Mouse (Mus musculus) heart, adult 2 months (tissue): ENCODE results near the gene Dmrtb1. TPM values are rescaled to one million over a fixed set of nuclear protein-coding genes. Genes with fewer than 3 reads are reported as not detected.

ENCODE experiments used
- DNase-seq, 2 experiments: peaks; one replicate each; pipeline ENCODE4 v3.0.0; 2021
- H3K27ac ChIP-seq: fragments of 200-600 bp; 2 replicates; pipeline ENCODE4 v1.8.1; 2022
- H3K27me3 ChIP-seq: fragments of 200-500 bp; 2 replicates; pipeline ENCODE4 v1.6.1; 2012; ENCODE audit warnings: mild to moderate bottlenecking, low read length, inconsistent platforms, mixed read lengths; ENCODE audit not compliant: control insufficient read depth, insufficient read depth
- H3K36me3 ChIP-seq: fragments of 200-500 bp; 2 replicates; pipeline ENCODE4 v1.6.1; 2012; ENCODE audit warnings: low read length, inconsistent platforms; ENCODE audit not compliant: control insufficient read depth, insufficient read depth
- H3K4me1 ChIP-seq: fragments of 200-500 bp; 2 replicates; pipeline ENCODE4 v1.6.1; 2011; ENCODE audit warnings: low read length; ENCODE audit not compliant: control insufficient read depth, insufficient read depth
- H3K4me3 ChIP-seq: fragments of 200-600 bp; 2 replicates; pipeline ENCODE4 v1.8.1; 2022
- H3K79me2 ChIP-seq: fragments of 200-500 bp; replicated peaks from 2 replicates; pipeline ENCODE4 v1.6.1; 2012; ENCODE audit warnings: mild to moderate bottlenecking, inconsistent platforms, low read length, moderate library complexity, mixed read lengths; ENCODE audit not compliant: control insufficient read depth, insufficient read depth
- H3K9ac ChIP-seq: fragments of 200-500 bp; 2 replicates; pipeline ENCODE4 v1.6.1; 2012; ENCODE audit warnings: low read depth, mild to moderate bottlenecking, control low read depth, inconsistent platforms, low read length, mixed read lengths
- CTCF ChIP-seq: fragments of 200-600 bp; IDR thresholded peaks from 2 replicates; pipeline ENCODE4 v1.8.1; 2022; ENCODE audit warnings: antibody characterized with exemption, mild to moderate bottlenecking, moderate library complexity
- EP300 ChIP-seq: fragments of 200-500 bp; IDR thresholded peaks from 2 replicates; pipeline ENCODE4 v1.6.1; 2011; ENCODE audit warnings: low read depth, low read length, control low read depth; ENCODE audit not compliant: insufficient read depth
- POLR2A ChIP-seq: fragments of 200-500 bp; IDR thresholded peaks from 2 replicates; pipeline ENCODE4 v1.6.1; 2011; ENCODE audit warnings: mild to moderate bottlenecking, low read depth, low read length, control low read depth; ENCODE audit not compliant: insufficient read depth
- WGBS: fragments of 180-500 bp; shearing (Covaris S2); methylation state at CpG from one replicate; pipeline ENCODE4 v1.1.7; 2018; 5-methylcytosine and 5-hydroxymethylcytosine counted together
- intact Hi-C: fragments of 180-260 bp; cut with DNase I; formaldehyde crosslinking; loops from one replicate; pipeline ENCODE4 v1.15.1; 2025
- polyA plus RNA-seq: library from polyadenylated mRNA; depleted of rRNA; stranded (reverse); fragments of >200 nt; gene quantifications from 2 replicates; pipeline ENCODE4 v1.2.3, GENCODE M21; 2012
- total RNA-seq, 2 experiments: library from RNA; stranded (reverse); gene quantifications; 2 replicates each; pipeline ENCODE4 v1.2.3; 2021

Gene Dmrtb1
- total and polyA plus RNA-seq, 3 experiments, result 0.31 TPM; not detected in 2

DNA sequence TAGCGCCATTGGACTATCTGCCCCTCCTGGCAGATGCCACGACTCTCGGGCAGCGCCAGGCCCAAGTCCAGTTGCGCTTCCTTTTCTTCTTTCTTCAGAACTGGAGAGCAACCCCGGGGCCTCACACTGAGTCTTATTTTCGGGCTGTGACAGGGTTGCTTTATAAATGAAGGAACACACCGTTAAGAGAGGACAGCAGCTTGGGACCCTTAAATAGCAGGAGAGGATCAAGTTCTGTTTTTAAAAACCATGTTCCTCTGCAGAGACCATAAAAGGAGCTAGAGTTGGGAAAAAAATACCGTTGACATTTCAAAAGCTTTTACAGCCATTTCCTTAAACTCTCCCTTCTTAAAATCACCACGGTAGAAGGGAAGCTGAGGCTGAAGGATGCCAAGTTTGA, 8.4 kb downstream of the Dmrtb1 start:
- intact Hi-C loops, result no loop called here
- Histone ChIP-seq H3K27me3 (no peaks in the 10 kb centered on the region; the same call in 1 of the 2 replicates), H3K36me3 (no peaks in the 10 kb centered on the region), H3K27ac (no peak overlapping the region), H3K79me2 (no peaks in the 10 kb centered on the region), H3K4me3 (no peak overlapping the region), H3K9ac (no peak overlapping the region), H3K4me1 (no peaks in the 10 kb centered on the region)
- 63% methylated on average over 10 of the region's 10 CpGs for WGBS
- TF ChIP-seq CTCF (no peak), POLR2A (no peak), EP300 (no peak)
- no peak for DNase-seq

DNA sequence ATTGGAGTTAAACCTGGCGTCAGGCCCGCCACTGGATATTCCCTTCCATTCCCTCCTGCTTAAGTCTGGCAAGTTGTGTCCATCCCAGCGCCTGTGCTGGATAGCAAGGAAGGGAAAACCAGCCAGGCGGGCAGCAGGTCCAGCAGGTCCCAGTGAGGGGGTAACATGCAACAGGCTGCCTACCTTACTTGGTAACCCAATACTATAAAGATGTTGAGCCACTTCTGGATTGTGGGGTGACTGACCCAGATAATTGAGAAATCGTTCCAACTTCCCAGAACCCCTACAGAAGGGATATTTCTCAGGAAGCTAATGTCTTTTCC, 9.7 kb downstream of the Dmrtb1 start:
- no peaks in the 10 kb centered on the region for H3K79me2 ChIP-seq
- no peaks in the 10 kb centered on the region for H3K4me1 ChIP-seq
- H3K27me3 ChIP-seq, result no peaks in the 10 kb centered on the region; the same call in 1 of the 2 replicates
- WGBS, result 28% methylated on average over 5 of the region's 5 CpGs
- no peak overlapping the region for H3K4me3 ChIP-seq
- H3K27ac ChIP-seq, result no peak overlapping the region
- 0 out of 2 replicates have a peak, but pooled peaks have one; percentile 8 for TF ChIP-seq CTCF
- no peak for TF ChIP-seq EP300
- no peak overlapping the region for H3K9ac ChIP-seq
- H3K36me3 ChIP-seq, result no peaks in the 10 kb centered on the region
- intact Hi-C loops, result no loop called here
- no peak for DNase-seq

- WGBS, result 23% methylated on average over 23 of the region's 23 CpGs
Measured at GRCm38 (mm10) chr4:107673638-107674321, 10.2 kb downstream of the Dmrtb1 start.

DNA sequence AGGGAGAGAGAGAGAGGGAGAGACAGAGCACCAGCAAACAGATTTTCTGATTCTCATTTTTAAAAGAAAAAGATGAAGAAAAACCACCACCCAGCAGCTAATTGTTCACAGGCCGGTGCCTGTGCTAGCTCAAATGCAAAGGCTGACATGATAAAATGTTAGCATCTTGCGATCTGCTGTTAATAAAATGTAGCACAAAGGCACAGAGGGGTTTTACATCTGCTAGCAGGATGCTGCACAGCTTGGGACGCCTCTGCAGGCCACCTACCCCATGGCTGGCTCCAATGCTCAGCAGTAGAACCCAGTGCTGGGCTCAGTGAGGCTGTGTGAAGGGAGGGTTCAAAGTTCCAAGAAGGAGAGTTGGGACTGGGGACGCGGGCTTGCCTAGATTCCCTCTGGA, 13.3 kb downstream of the Dmrtb1 start:
- Histone ChIP-seq H3K27me3 (no peaks in the 10 kb centered on the region; the same call in 1 of the 2 replicates), H3K27ac (no peak overlapping the region), H3K4me1 (no peaks in the 10 kb centered on the region), H3K4me3 (no peak overlapping the region), H3K79me2 (no peaks in the 10 kb centered on the region), H3K36me3 (no peaks in the 10 kb centered on the region), H3K9ac (no peak overlapping the region)
- 66% methylated on average over 5 of the region's 5 CpGs for WGBS
- no peak for DNase-seq
- no peak for TF ChIP-seq POLR2A
- no peak for TF ChIP-seq CTCF
- TF ChIP-seq EP300, result no peak
- intact Hi-C loops, result no loop called here

More at GRCm38 (mm10) chr4:107673638-107674321, 10.2 kb downstream of the Dmrtb1 start:
- no peaks in the 10 kb centered on the region for H3K4me1 ChIP-seq
- H3K36me3 ChIP-seq, result no peaks in the 10 kb centered on the region
- no peaks in the 10 kb centered on the region for H3K79me2 ChIP-seq
- no peak overlapping the region for H3K27ac ChIP-seq
- TF ChIP-seq POLR2A, result no peak
- peak; percentile 71 for TF ChIP-seq CTCF
- no peaks in the 10 kb centered on the region; the same call in 1 of the 2 replicates for H3K27me3 ChIP-seq
- DNase-seq, result peak; percentile 54 to 72
- no peak overlapping the region for H3K9ac ChIP-seq
- no peak overlapping the region for H3K4me3 ChIP-seq
- intact Hi-C loops, result no loop called here

DNA sequence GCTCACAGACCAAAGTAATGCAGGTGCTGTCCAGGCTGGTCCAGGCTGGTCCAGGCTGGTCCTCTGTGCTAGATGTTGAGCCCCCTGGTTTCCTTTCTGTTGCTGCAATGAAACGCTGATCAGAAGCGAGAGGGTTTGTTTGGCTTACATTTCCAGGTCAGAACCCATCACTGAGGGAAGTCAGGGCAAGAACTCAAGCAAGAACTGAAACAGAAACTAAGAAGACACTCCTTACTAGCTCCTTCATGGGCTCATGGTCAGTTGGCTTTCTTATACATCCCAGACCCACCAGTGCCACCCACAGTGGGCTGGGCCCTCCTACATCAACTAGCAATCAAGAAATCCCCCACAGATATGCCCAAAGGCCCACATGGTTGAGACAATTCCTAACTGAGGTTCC, 15.5 kb downstream of the Dmrtb1 start:
- WGBS, result 73% methylated on average over 2 of the region's 2 CpGs
- intact Hi-C loops, result no loop called here

DNA sequence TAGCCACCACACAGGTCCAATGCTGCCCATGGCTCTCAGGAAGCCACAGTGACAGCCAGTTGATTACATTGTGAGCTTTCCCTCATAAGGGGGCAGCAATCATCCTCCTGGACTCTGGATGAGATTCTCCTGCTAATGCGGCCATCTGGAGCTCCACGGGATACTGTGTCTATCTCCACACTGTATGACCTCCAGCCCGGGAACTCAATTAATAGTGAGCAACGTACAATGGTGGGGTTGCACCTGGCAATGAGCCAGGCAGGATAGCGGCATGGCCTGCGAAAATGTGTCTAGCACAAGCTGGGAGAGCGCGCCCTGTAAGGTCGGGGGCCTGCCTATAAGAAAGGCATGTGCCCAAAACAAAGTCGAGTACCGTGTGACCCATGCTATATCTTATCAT, 23.4 kb downstream of the Dmrtb1 start:
- 78% methylated on average over 11 of the region's 11 CpGs for WGBS
- no peaks in the 10 kb centered on the region for H3K36me3 ChIP-seq
- no peaks in the 10 kb centered on the region for H3K4me1 ChIP-seq
- TF ChIP-seq EP300 (no peak), POLR2A (no peak), CTCF (no peak)
- no peaks in the 10 kb centered on the region for H3K27me3 ChIP-seq
- no peak overlapping the region for H3K27ac ChIP-seq
- H3K4me3 ChIP-seq, result no peak overlapping the region
- no peaks in the 10 kb centered on the region for H3K79me2 ChIP-seq
- intact Hi-C loops, result no loop called here
- no peak overlapping the region for H3K9ac ChIP-seq
- no peak for DNase-seq

More for the DNA sequence above, 15.5 kb downstream of the Dmrtb1 start:
- no peaks in the 10 kb centered on the region for H3K79me2 ChIP-seq
- H3K4me3 ChIP-seq, result no peak overlapping the region
- no peaks in the 10 kb centered on the region for H3K36me3 ChIP-seq
- TF ChIP-seq CTCF (no peak), EP300 (no peak), POLR2A (no peak)
- no peak overlapping the region for H3K27ac ChIP-seq
- H3K9ac ChIP-seq, result no peak overlapping the region
- H3K4me1 ChIP-seq, result no peaks in the 10 kb centered on the region
- H3K27me3 ChIP-seq, result no peaks in the 10 kb centered on the region; the same call in 1 of the 2 replicates
- no peak for DNase-seq
